Mouse (Mus musculus): ENCODE measurements around the gene Ranbp9.

Ranbp9 gene

GRCm38 (mm10) chr13:43450686-43451085 lies 30.4 kb downstream of the Ranbp9 start:
- DNase-seq (ENCODE audit: low spot score), result no peak

GRCm38 (mm10) chr13:43447721-43448120 lies 33.4 kb downstream of the Ranbp9 start:
- DNase-seq (ENCODE audit: low spot score), result no peak

- DNase-seq (ENCODE audit: low spot score), result no peak
Observed at GRCm38 (mm10) chr13:43445754-43446153, 35.3 kb downstream of the Ranbp9 start.

- no peak for DNase-seq (ENCODE audit: low spot score)
Observed at GRCm38 (mm10) chr13:43444717-43445116, 36.4 kb downstream of the Ranbp9 start.

GRCm38 (mm10) chr13:43443706-43444105 lies 37.4 kb downstream of the Ranbp9 start:
- no peak for DNase-seq (ENCODE audit: low spot score)

GRCm38 (mm10) chr13:43442551-43442950 lies 38.5 kb downstream of the Ranbp9 start:
- DNase-seq (ENCODE audit: low spot score), result no peak

- no peak for DNase-seq (ENCODE audit: low spot score)
Observed at GRCm38 (mm10) chr13:43440376-43440775, 40.7 kb downstream of the Ranbp9 start.

- DNase-seq (ENCODE audit: low spot score), result no peak
Observed at GRCm38 (mm10) chr13:43433395-43433794, 47.7 kb downstream of the Ranbp9 start.

GRCm38 (mm10) chr13:43428436-43428835 lies 52.6 kb downstream of the Ranbp9 start:
- no peak for DNase-seq (ENCODE audit: low spot score)

GRCm38 (mm10) chr13:43415249-43415648 lies 65.8 kb downstream of the Ranbp9 start:
- no peak for DNase-seq (ENCODE audit: low spot score)

GRCm38 (mm10) chr13:43413611-43414010 lies 67.5 kb downstream of the Ranbp9 start:
- no peak for DNase-seq (ENCODE audit: low spot score)

GRCm38 (mm10) chr13:43412311-43412710 lies 68.8 kb downstream of the Ranbp9 start:
- no peak for DNase-seq (ENCODE audit: low spot score)

GRCm38 (mm10) chr13:43399576-43399975 lies 81.5 kb downstream of the Ranbp9 start:
- DNase-seq (ENCODE audit: low spot score), result no peak

GRCm38 (mm10) chr13:43398297-43399080 lies 82.6 kb downstream of the Ranbp9 start, which contains the start of gene Nol7:
Gene Nol7, plus strand, starts transcription at chr13:43398390.
- peak; percentile 96 for DNase-seq (ENCODE audit: low spot score)

GRCm38 (mm10) chr13:43397700-43398296 lies 83.3 kb downstream of the Ranbp9 start:
- DNase-seq (ENCODE audit: low spot score), result no peak

GRCm38 (mm10) chr13:43385321-43385720 lies 95.8 kb downstream of the Ranbp9 start:
- DNase-seq (ENCODE audit: low spot score), result no peak

- DNase-seq (ENCODE audit: low spot score), result no peak
Observed at GRCm38 (mm10) chr13:43379989-43380388, 101.1 kb downstream of the Ranbp9 start.

GRCm38 (mm10) chr13:43374918-43375432 lies 106.1 kb downstream of the Ranbp9 start:
- DNase-seq (ENCODE audit: low spot score), result no peak

GRCm38 (mm10) chr13:43374205-43374604 lies 106.9 kb downstream of the Ranbp9 start:
- no peak for DNase-seq (ENCODE audit: low spot score)

GRCm38 (mm10) chr13:43372892-43373291 lies 108.2 kb downstream of the Ranbp9 start:
- DNase-seq (ENCODE audit: low spot score), result no peak

- DNase-seq (ENCODE audit: low spot score), result no peak
Observed at GRCm38 (mm10) chr13:43370063-43370462, 111.0 kb downstream of the Ranbp9 start.

GRCm38 (mm10) chr13:43365825-43366184 lies 115.3 kb downstream of the Ranbp9 start:
- DNase-seq (ENCODE audit: low spot score), result no peak
